Mouse (Mus musculus) thymus, adult 2 months (tissue): Measurements from ENCODE around the gene Mad1l1.

ENCODE experiments used
- CTCF ChIP-seq: fragments of 200-500 bp; IDR thresholded peaks from 2 replicates; pipeline ENCODE4 v1.5.1; 2012; ENCODE audit warnings: mild to moderate bottlenecking, control low read depth, low read length, moderate library complexity, borderline replicate concordance; ENCODE audit not compliant: control insufficient read depth, poor library complexity, insufficient read depth; ENCODE audit errors: extremely low read depth
- POLR2A ChIP-seq: fragments of 200-500 bp; IDR thresholded peaks from 2 replicates; pipeline ENCODE4 v1.6.1; 2012; ENCODE audit warnings: mild to moderate bottlenecking, low read length, control low read depth, moderate library complexity; ENCODE audit not compliant: control insufficient read depth, poor library complexity, insufficient read depth; ENCODE audit errors: extremely low read depth

DNA sequence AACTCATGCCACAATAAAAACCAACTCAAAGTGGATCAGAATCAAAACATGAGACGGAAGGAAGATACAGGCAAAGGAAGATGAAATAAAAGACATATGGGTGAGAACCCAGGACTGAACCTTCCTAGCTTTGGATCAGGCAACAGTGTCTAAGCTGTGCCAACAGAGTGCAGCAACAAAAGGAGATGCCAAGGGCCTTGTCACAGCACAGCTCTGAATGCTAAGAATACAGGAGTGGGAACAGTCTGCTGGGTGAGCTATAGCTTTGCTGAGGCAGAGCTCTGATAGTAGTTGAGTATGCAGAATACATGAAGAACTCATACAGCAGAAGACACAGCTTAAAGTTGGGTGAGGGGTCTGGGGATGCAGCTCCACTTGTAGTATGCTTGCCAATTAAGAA is 196.7 kb downstream of the Mad1l1 start:
- TF ChIP-seq CTCF (no peak), POLR2A (no peak)
